Mouse (Mus musculus) adrenal gland, postnatal 25 days (tissue): ENCODE results near the gene Topors. TPM values are rescaled to one million over a fixed set of nuclear protein-coding genes. Genes with fewer than 3 reads are reported as not detected.
A peak's percentile ranks its signal among the peaks of the same experiment; 100 is the strongest.

Experiments used
- DNase-seq: peaks from one replicate; pipeline ENCODE4 v3.0.0; 2021; ENCODE audit warnings: mixed read lengths
- total RNA-seq: library from RNA; stranded (reverse); gene quantifications from 2 replicates; pipeline ENCODE4 v1.2.3, GENCODE M21; 2021

The Topors gene
- total RNA-seq, 1 experiment from 2014 or later, result 33.2 TPM

- DNase-seq, result no peak
These were observed 18.7 kb downstream of the Topors start for GRCm38 (mm10) chr4:40250984-40251383.

- no peak for DNase-seq
These were observed 25.6 kb downstream of the Topors start for GRCm38 (mm10) chr4:40244035-40244434.

- no peak for DNase-seq
These were observed 26.6 kb downstream of the Topors start for GRCm38 (mm10) chr4:40243006-40243405.

GRCm38 (mm10) chr4:40241928-40242327 is 27.7 kb downstream of the Topors start:
- no peak for DNase-seq

- no peak for DNase-seq
These were observed 29.3 kb downstream of the Topors start for GRCm38 (mm10) chr4:40240272-40240744.

GRCm38 (mm10) chr4:40239409-40240271 is 30.0 kb downstream of the Topors start, which contains the start of gene Ddx58:
Ddx58 (minus strand) TSS chr4:40239828.
- peak; percentile 35 for DNase-seq

GRCm38 (mm10) chr4:40238483-40239408 is 30.9 kb downstream of the Topors start:
- DNase-seq, result peak; percentile 72

- DNase-seq, result no peak
These were observed 32.8 kb downstream of the Topors start for GRCm38 (mm10) chr4:40236829-40237228.

- DNase-seq, result no peak
These were observed 35.4 kb downstream of the Topors start for GRCm38 (mm10) chr4:40234256-40234655.

- no peak for DNase-seq
These were observed 36.5 kb downstream of the Topors start for GRCm38 (mm10) chr4:40233062-40233664.

- no peak for DNase-seq
These were observed 39.9 kb downstream of the Topors start for GRCm38 (mm10) chr4:40229723-40230122.

GRCm38 (mm10) chr4:40227886-40228285 is 41.8 kb downstream of the Topors start:
- no peak for DNase-seq

- DNase-seq, result no peak
These were observed 42.5 kb downstream of the Topors start for GRCm38 (mm10) chr4:40227131-40227530.

- no peak for DNase-seq
These were observed 43.6 kb downstream of the Topors start for GRCm38 (mm10) chr4:40226095-40226494.

- DNase-seq, result no peak
These were observed 47.6 kb downstream of the Topors start for GRCm38 (mm10) chr4:40221876-40222585.

- no peak for DNase-seq
These were observed 48.5 kb downstream of the Topors start for GRCm38 (mm10) chr4:40221004-40221760.

GRCm38 (mm10) chr4:40220437-40220836 is 49.2 kb downstream of the Topors start:
- no peak for DNase-seq

GRCm38 (mm10) chr4:40218382-40218781 is 51.3 kb downstream of the Topors start:
- DNase-seq, result no peak

- DNase-seq, result no peak
These were observed 51.7 kb downstream of the Topors start for GRCm38 (mm10) chr4:40217910-40218309.

GRCm38 (mm10) chr4:40212177-40212576 is 57.5 kb downstream of the Topors start:
- no peak for DNase-seq
